18 mouse cellular contexts compared by ENCODE assay signal in the genomic region with DNA sequence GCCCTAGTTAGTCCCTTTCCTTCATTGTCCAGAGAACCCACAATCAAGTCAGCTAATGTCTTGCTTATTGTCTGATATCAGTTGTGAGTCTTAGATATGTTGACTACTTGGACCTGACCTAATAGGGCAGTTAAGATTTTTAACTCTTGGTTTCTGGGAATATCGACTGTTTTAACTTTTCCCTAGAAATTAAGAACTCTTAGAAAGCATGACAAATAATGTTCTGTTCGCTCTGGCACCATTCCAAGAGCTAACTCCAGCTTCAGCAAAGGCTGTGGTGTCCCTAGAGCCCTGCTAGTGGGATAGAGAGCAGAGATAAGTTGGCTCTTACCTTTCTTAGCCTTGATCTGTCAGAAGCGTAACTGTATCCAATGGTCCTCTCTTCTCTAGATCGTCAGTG. TPM values are rescaled to one million over a fixed set of nuclear protein-coding genes. Genes with fewer than 3 reads are reported as not detected.
DNase-seq lines count a peak whose midpoint lies in the region; ATAC-seq and TF ChIP-seq lines count a peak whose summit lies in the region.
"Had no signal": no experiment of that assay in that cellular context is flagged by ENCODE, and none has a peak within 500 bp of the region (broad histone marks: within the 10 kb centered on the region; RNA-seq: fewer than 3 reads in every experiment).

No protein-coding gene starts in this region.

- no peaks in the 10 kb centered on the region for H3K9me3 ChIP-seq in liver, postnatal 0 days (ENCODE audit: low read length)
- H3K9me3 ChIP-seq: forebrain, embryonic 13.5 days; hindbrain, embryonic 12.5 days; limb, embryonic 10.5 days had no signal

- H3K9ac ChIP-seq in heart, adult 2 months (ENCODE audit: low read depth, low read length): no peak overlapping the region
- no peak overlapping the region for H3K9ac ChIP-seq in liver, postnatal 0 days (replicated peaks)
- H3K9ac ChIP-seq: forebrain, embryonic 13.5 days; hindbrain, embryonic 12.5 days; liver, embryonic 14.5 days had no signal

- peak overlapping the region; percentile 31; the same call in 1 of the 2 replicates for H3K27ac ChIP-seq in heart, adult 2 months
- H3K27ac ChIP-seq in layer of hippocampus, adult 2 months: 0 out of 2 replicates have a peak overlapping the region, but pooled peaks have one; percentile 18
- peak overlapping the region; percentile 24; the same call in 1 of the 2 replicates for H3K27ac ChIP-seq in liver, postnatal 0 days (ENCODE audit: low read depth)
- H3K27ac ChIP-seq: forebrain, embryonic 13.5 days; hindbrain, embryonic 12.5 days; limb, embryonic 10.5 days; liver, embryonic 14.5 days; stomach, postnatal 0 days had no signal

- no peaks in the 10 kb centered on the region for H3K79me2 ChIP-seq in heart, adult 2 months (replicated peaks; ENCODE audit: control insufficient read depth, insufficient read depth, low read length)

- no peak overlapping the region for H3K4me3 ChIP-seq in heart, adult 2 months
- no peak overlapping the region for H3K4me3 ChIP-seq in layer of hippocampus, adult 2 months
- no peak overlapping the region for H3K4me3 ChIP-seq in liver, postnatal 0 days (ENCODE audit: low read depth, low read length)
- H3K4me3 ChIP-seq: forebrain, embryonic 13.5 days; hindbrain, embryonic 12.5 days; limb, embryonic 10.5 days had no signal

- H3K4me1 ChIP-seq in heart, adult 2 months (ENCODE audit: control insufficient read depth, insufficient read depth, low read length): peaks cover 1% of the 10 kb centered on the region
- H3K4me1 ChIP-seq in liver, postnatal 0 days (ENCODE audit: insufficient read depth): peaks cover 12% of the 10 kb centered on the region
- H3K4me1 ChIP-seq: forebrain, embryonic 13.5 days; hindbrain, embryonic 12.5 days had no signal

- no peak for DNase-seq in heart, adult 2 months
- no peak for DNase-seq in heart, adult 9 months (ENCODE audit: low spot score in 2 of 2)
- DNase-seq in layer of hippocampus, adult 2 months (ENCODE audit: low spot score in 2 of 2): no peak
- no peak for DNase-seq in layer of hippocampus, adult 9-11 months
- peak; percentile 32 for DNase-seq in MN1 (ENCODE audit: low spot score)
- DNase-seq in liver, postnatal 0 days: no peak
- no peak for DNase-seq in right cerebral cortex, postnatal 10 days (ENCODE audit: low spot score in 2 of 2)
- DNase-seq: cerebellum, adult 8-10 months; gastrocnemius, postnatal 14 days; kidney, adult 18-20 months; kidney, postnatal 25 days had no signal

- intact Hi-C loops in heart, adult 2 months (cut with DNase I): no loop called here

- 67% methylated on average over 4 of the region's 4 CpGs for WGBS in heart, adult 2 months
- 67% methylated on average over 4 of the region's 4 CpGs for WGBS in liver, postnatal 0 days (ENCODE audit: insufficient replicate concordance)

- no peak for TF ChIP-seq POLR2A in heart, adult 2 months (IDR thresholded peaks at IDR 0.05; ENCODE audit: insufficient read depth, low read depth, low read length)

- TF ChIP-seq CTCF in heart, adult 2 months (IDR thresholded peaks at IDR 0.05): no peak
- TF ChIP-seq CTCF in layer of hippocampus, adult 2 months (conservative IDR thresholded peaks at IDR 0.05): no peak
- TF ChIP-seq CTCF in liver, postnatal 0 days (IDR thresholded peaks at IDR 0.05; ENCODE audit: low read depth): no peak

- no peak for TF ChIP-seq EP300 in heart, adult 2 months (IDR thresholded peaks at IDR 0.05; ENCODE audit: insufficient read depth, low read depth, low read length)
- no peak for TF ChIP-seq EP300 in liver, postnatal 0 days (IDR thresholded peaks at IDR 0.05; ENCODE audit: low read depth)

- H3K4me2 ChIP-seq in liver, postnatal 0 days (ENCODE audit: low read depth, low read length): no peak overlapping the region
- H3K4me2 ChIP-seq: forebrain, embryonic 13.5 days; hindbrain, embryonic 12.5 days had no signal

- no peak for ATAC-seq in liver, postnatal 0 days
- ATAC-seq: activated CD4-positive, CD25-positive, alpha-beta regulatory T cell, adult 4 months; forebrain, embryonic 13.5 days; lung, postnatal 0 days had no signal

- peaks cover 3% of the 10 kb centered on the region for H3K36me3 ChIP-seq in heart, adult 2 months (ENCODE audit: control insufficient read depth, insufficient read depth, low read length)
- peaks cover 49% of the 10 kb centered on the region for H3K36me3 ChIP-seq in liver, postnatal 0 days (replicated peaks; ENCODE audit: insufficient read depth, low read length)

- H3K27me3 ChIP-seq in heart, adult 2 months (ENCODE audit: control insufficient read depth, insufficient read depth, low read length): no peaks in the 10 kb centered on the region
- no peaks in the 10 kb centered on the region for H3K27me3 ChIP-seq in liver, postnatal 0 days (ENCODE audit: insufficient read depth, low read length)
- H3K27me3 ChIP-seq: forebrain, embryonic 13.5 days; hindbrain, embryonic 12.5 days had no signal

RNA-seq across cellular contexts. Expression of a gene that starts 32.7 kb away (rescaled TPM):
- total RNA-seq in heart, adult 2 months (2021): 1 to 10 TPM; 8.8 to 9.2 TPM
- 7.4 and 9.7 TPM in 2 replicates for polyA plus RNA-seq in heart, adult 2 months (2012; rRNA removed)
- 10 to 100 TPM; 58.1 to 58.9 TPM for total RNA-seq in layer of hippocampus, adult 2 months (2021)
- 3.9 and 4.0 TPM in 2 replicates for polyA plus RNA-seq in liver, postnatal 0 days (2015; fragmentation: Nextera tagmentation; extraction: Ambion mirVana)

Comparison
In these comparisons a context has a peak if more than half of its experiments do, and no peak if none do; other contexts are left out.
1. RNA of a gene that starts 32.7 kb away (total RNA-seq): 58.1 to 58.9 TPM in layer of hippocampus, adult 2 months; 8.8 to 9.2 TPM in heart, adult 2 months; every median in the first group is over 4 times any median in the second.
2. Peak in every context shown above with its lines, with median percentiles within 50 percentile points of each other: H3K27ac ChIP-seq.